In the genomic region with DNA sequence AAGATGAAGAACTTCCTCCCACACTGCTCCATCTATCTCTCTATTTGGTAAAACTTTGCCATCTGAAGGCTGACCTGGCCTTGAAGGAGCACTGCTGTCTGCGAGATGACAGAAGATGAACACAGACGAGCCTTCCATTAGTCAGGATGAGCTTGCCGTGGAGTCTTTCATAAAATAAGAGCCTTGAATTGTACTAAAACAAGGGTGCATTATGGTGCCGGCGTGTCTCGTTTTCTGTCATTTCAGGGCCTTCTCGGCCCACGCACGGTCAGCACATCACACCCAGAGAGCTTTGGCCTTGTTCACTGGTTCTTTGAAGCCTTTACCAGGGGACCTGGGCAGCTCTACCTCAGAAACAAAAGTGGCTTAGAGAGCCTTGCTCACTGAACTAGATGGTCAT, we compare ENCODE assay signal across 32 mouse cellular contexts. TPM values are rescaled to one million over a fixed set of nuclear protein-coding genes. Genes with fewer than 3 reads are reported as not detected.
DNase-seq lines count a peak whose midpoint lies in the region; ATAC-seq and TF ChIP-seq lines count a peak whose summit lies in the region.
"Had no signal": no experiment of that assay in that cellular context is flagged by ENCODE, and none has a peak within 500 bp of the region (broad histone marks: within the 10 kb centered on the region; RNA-seq: fewer than 3 reads in every experiment).

No protein-coding gene starts in this region.

- WGBS in kidney, postnatal 0 days: 79% methylated on average over 9 of the region's 9 CpGs

- no peaks in the 10 kb centered on the region for H3K27me3 ChIP-seq in kidney, postnatal 0 days (ENCODE audit: insufficient read depth, low read length)
- H3K27me3 ChIP-seq: heart, embryonic 12.5 days; midbrain, embryonic 12.5 days had no signal

- no peaks in the 10 kb centered on the region for H3K36me3 ChIP-seq in kidney, postnatal 0 days (ENCODE audit: insufficient read depth, low read length)

- peak; percentile 53 for DNase-seq in adrenal gland, adult 2 months
- DNase-seq in adrenal gland, adult 18-20 months (ENCODE audit: low spot score in 2 of 2): no peak
- no peak for DNase-seq in kidney, postnatal 0 days (ENCODE audit: low spot score)
- no peak for DNase-seq in kidney, adult 9 months
- peak; percentile 16 for DNase-seq in ovary, adult 18-20 months (ENCODE audit: low spot score)
- DNase-seq in ovary, postnatal 10 days (ENCODE audit: low spot score): no peak
- no peak for DNase-seq in thymus, postnatal 14 days
- DNase-seq in embryo, embryonic 10.5 days (ENCODE audit: low spot score): no peak
- DNase-seq: cerebellum, adult 9-11 months; gastrocnemius, postnatal 25 days; heart, adult 18-20 months; heart, postnatal 10 days; liver; lung, postnatal 10 days; right cerebral cortex, adult 18-20 months had no signal

- H3K9me3 ChIP-seq in kidney, postnatal 0 days (replicated peaks; ENCODE audit: low read length): no peaks in the 10 kb centered on the region

- TF ChIP-seq CTCF in kidney, postnatal 0 days (IDR thresholded peaks at IDR 0.05; ENCODE audit: low read depth): no peak

- H3K27ac ChIP-seq in kidney, postnatal 0 days: no peak overlapping the region
- H3K27ac ChIP-seq: embryonic facial prominence, embryonic 10.5 days; hindbrain, embryonic 10.5 days; hindbrain, postnatal 0 days; left cerebral cortex, adult 2 months; midbrain, embryonic 12.5 days had no signal

- ATAC-seq in kidney, postnatal 0 days (replicated peaks; ENCODE audit: low FRiP score, low read depth): no peak
- ATAC-seq: forebrain, embryonic 16.5 days; hindbrain, postnatal 0 days had no signal

- H3K4me2 ChIP-seq in kidney, postnatal 0 days (ENCODE audit: low read length): no peak overlapping the region
- H3K4me2 ChIP-seq: heart, embryonic 12.5 days; midbrain, embryonic 12.5 days had no signal

- no peak overlapping the region for H3K4me3 ChIP-seq in kidney, postnatal 0 days (replicated peaks; ENCODE audit: low read depth, low read length)
- H3K4me3 ChIP-seq: embryonic facial prominence, embryonic 10.5 days; heart, embryonic 12.5 days; hindbrain, embryonic 10.5 days; left cerebral cortex, adult 2 months; midbrain, embryonic 12.5 days had no signal

- peaks cover 14% of the 10 kb centered on the region for H3K4me1 ChIP-seq in kidney, postnatal 0 days (replicated peaks; ENCODE audit: insufficient read depth, low read length)

- H3K9ac ChIP-seq in kidney, postnatal 0 days (ENCODE audit: low read depth, low read length): peak overlapping the region; percentile 9; the same call in 1 of the 2 replicates
- H3K9ac ChIP-seq: heart, embryonic 12.5 days; midbrain, embryonic 12.5 days had no signal

RNA-seq across cellular contexts. Expression of gene Vapb, which starts 5.4 kb away (rescaled TPM):
- 100 to 1,000 TPM; 173 to 209 TPM for total RNA-seq in adrenal gland, adult 2 months (2021)
- polyA plus RNA-seq in adrenal gland, adult 2 months (2012; rRNA removed): 13.1 and 17.3 TPM in 2 replicates
- 100 to 1,000 TPM; 162 to 176 TPM for total RNA-seq in adrenal gland, adult 18-20 months (2021)
- polyA plus RNA-seq in kidney, postnatal 0 days (2015; fragmentation: Nextera tagmentation; extraction: Ambion mirVana): 12.2 and 16.3 TPM in 2 replicates

RNA-seq across cellular contexts. Expression of gene 1700010B08Rik, which starts 23.5 kb away (rescaled TPM):
- total RNA-seq in adrenal gland, adult 2 months (2021): not detected
- not detected in 2 replicates for polyA plus RNA-seq in adrenal gland, adult 2 months (2012; rRNA removed)
- total RNA-seq in adrenal gland, adult 18-20 months (2021): not detected
- polyA plus RNA-seq in kidney, postnatal 0 days (2015; fragmentation: Nextera tagmentation; extraction: Ambion mirVana): not detected in 2 replicates
- total RNA-seq: common myeloid progenitor, adult 5-6 weeks; gastrocnemius, postnatal 25 days; heart, adult 18-20 months; heart, postnatal 10 days; hindbrain, postnatal 0 days; layer of hippocampus, postnatal 10 days; left cerebral cortex, adult 2 months; left cerebral cortex, postnatal 36 days; megakaryocyte progenitor cell, adult 5-6 weeks; monocyte, adult 5-6 weeks had no signal
- polyA plus RNA-seq: embryonic facial prominence, embryonic 10.5 days; forebrain, embryonic 16.5 days; heart, embryonic 12.5 days; hindbrain, embryonic 10.5 days; hindbrain, postnatal 0 days; kidney, embryonic 14.5 days; large intestine, adult 2 months; liver, embryonic 16.5 days; midbrain, embryonic 12.5 days; neural tube, embryonic 11.5 days; thymus, postnatal 0 days had no signal

Comparison
In these comparisons a context has a peak if more than half of its experiments do, and no peak if none do; other contexts are left out.
1. DNase-seq: peak in adrenal gland, adult 2 months (single experiment) and ovary, adult 18-20 months (single experiment); none in adrenal gland, adult 18-20 months (0 of 2), kidney, postnatal 0 days (single experiment), kidney, adult 9 months (single experiment), ovary, postnatal 10 days (single experiment), thymus, postnatal 14 days (single experiment) and embryo, embryonic 10.5 days (single experiment).